In the genomic region with DNA sequence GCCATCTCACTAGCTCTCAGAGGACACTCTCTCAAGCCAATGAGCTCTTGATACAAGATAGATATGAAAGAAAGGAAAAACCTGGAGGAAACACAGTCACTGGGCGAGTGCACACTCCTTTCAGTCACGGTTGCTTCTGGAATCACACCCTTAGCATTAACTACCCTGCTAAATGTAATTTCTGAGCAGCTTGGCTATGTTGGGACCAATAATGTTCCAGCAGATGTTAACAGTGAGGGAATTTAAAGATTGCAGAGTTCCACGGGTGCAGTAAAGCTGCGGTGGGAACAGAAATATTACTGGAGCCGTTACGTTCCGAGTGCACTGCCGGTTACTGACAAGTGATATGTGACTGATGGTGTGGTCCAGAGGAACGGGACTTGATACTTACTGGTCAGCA, we compare ENCODE assay signal across 18 mouse cellular contexts.
"Had no signal": no experiment of that assay in that cellular context is flagged by ENCODE, and none has a peak within 500 bp of the region (broad histone marks: within the 10 kb centered on the region; RNA-seq: fewer than 3 reads in every experiment).

No protein-coding gene starts in this region.

- H3K36me3 ChIP-seq: liver, embryonic 15.5 days; lung, embryonic 15.5 days; midbrain, embryonic 13.5 days; midbrain, embryonic 15.5 days had no signal

- DNase-seq: liver, postnatal 0 days; lung, adult 2 months; lung, postnatal 14 days; lung, postnatal 36 days; right cerebral cortex, postnatal 25 days; right cerebral cortex, postnatal 4 days; spleen, adult 18-20 months; thymus, adult 18-20 months; thymus, postnatal 14 days; thymus, postnatal 36 days had no signal

- H3K4me2 ChIP-seq: liver, embryonic 15.5 days; lung, embryonic 15.5 days; midbrain, embryonic 11.5 days; midbrain, embryonic 13.5 days; midbrain, embryonic 15.5 days had no signal

- H3K27me3 ChIP-seq: liver, embryonic 15.5 days; lung, embryonic 15.5 days; megakaryocyte, embryonic 14.5 days; midbrain, embryonic 13.5 days; midbrain, embryonic 15.5 days had no signal

- H3K4me3 ChIP-seq: liver, embryonic 15.5 days; lung, embryonic 15.5 days; megakaryocyte, embryonic 14.5 days; midbrain, embryonic 13.5 days; midbrain, embryonic 15.5 days had no signal

- H3K9ac ChIP-seq: liver, embryonic 15.5 days; liver, postnatal 0 days; lung, embryonic 15.5 days; midbrain, embryonic 13.5 days; midbrain, embryonic 15.5 days had no signal

- H3K9me3 ChIP-seq: liver, embryonic 15.5 days; lung, embryonic 15.5 days; midbrain, embryonic 13.5 days; midbrain, embryonic 15.5 days had no signal

- ATAC-seq: liver, postnatal 0 days; lung, postnatal 0 days; midbrain, embryonic 13.5 days; midbrain, embryonic 15.5 days had no signal

- H3K27ac ChIP-seq: liver, embryonic 15.5 days; lung, embryonic 15.5 days; macrophage; midbrain, embryonic 13.5 days; midbrain, embryonic 15.5 days had no signal

- H3K4me1 ChIP-seq: liver, embryonic 15.5 days; lung, embryonic 15.5 days; megakaryocyte, embryonic 14.5 days; midbrain, embryonic 13.5 days; midbrain, embryonic 15.5 days had no signal
